Mouse (Mus musculus): Measurements from ENCODE around the gene Kpna2. TPM values are rescaled to one million over a fixed set of nuclear protein-coding genes. Genes with fewer than 3 reads are reported as not detected.

The Kpna2 gene
- total RNA-seq (2021), result 10 to 100 TPM; 35.5 to 45.2 TPM

- DNase-seq (ENCODE audit: extremely low spot score in 1 of 2, low spot score in 2 of 2), result peak; percentile 90 to 93
- intact Hi-C loops (cut with DNase I), result no loop called here
Measured at GRCm38 (mm10) chr11:106999151-106999948, at the start of gene Kpna2. TSS of gene Kpna2 (minus strand) at chr11:106999541.

DNA sequence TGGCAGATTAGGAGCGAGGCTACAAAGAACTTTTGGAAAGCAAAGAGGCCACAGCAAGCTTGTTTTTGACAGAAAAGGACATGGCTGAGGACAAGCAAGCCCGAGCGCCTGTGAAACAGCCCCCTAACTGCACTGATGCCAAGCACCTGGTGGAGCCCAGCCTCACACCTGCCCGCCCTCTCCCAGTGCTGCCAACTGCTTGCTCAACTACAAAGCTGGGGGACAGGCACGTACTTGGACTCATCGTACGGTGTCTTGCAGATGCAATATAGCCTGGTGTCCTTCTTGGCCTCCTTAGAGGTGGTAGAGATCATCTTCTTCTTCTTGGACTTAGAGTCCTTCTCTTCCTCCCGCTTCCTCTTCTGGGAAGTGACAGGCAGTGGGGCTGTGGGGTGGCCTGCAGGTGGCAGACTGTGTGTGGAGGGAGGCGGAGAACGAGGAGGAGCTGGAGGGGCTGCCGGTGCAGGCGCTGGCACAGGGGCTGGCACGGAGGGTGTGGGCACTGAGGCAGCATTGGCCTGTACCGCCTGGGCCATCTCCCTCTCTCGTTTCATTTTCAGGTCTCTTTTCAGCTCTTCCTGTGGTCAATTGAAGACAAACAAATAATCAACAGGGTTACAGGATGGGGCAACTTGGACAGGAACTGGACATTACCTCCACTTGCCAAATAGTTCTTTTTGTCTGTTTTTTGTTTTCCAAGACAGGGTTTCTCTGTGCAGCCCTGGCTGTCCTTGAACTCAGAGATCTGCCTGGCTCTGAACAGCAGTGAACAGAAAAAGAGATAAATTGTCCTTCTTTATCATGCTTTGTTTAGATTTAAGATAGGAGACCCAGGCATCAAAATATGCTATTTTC, 47.7 kb upstream of the Kpna2 start:
- intact Hi-C loops (cut with DNase I), result no loop called here
- DNase-seq (ENCODE audit: extremely low spot score in 1 of 2, low spot score in 2 of 2), result no peak

DNA sequence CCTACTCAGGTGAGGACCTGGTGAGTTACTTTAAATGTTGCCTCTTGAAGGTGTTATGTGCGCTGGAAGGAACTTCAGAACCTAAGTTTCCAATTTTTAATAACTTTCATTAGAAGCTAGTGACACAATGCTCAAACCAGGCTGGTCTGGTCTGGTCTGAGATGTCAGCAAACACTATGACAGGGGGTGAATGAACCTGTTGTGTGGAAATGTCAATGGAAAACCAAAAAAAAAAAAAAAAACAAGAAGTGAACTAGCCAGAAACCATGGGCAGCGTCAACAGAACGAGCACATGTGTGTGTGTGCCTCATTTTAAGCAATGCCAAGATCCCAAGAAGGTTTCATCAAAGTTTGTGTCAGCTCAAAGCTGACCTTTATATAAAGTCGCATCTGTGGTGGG, 46.2 kb upstream of the Kpna2 start:
- no peak for DNase-seq (ENCODE audit: extremely low spot score in 1 of 2, low spot score in 2 of 2)
- intact Hi-C loops (cut with DNase I), result no loop called here

DNA sequence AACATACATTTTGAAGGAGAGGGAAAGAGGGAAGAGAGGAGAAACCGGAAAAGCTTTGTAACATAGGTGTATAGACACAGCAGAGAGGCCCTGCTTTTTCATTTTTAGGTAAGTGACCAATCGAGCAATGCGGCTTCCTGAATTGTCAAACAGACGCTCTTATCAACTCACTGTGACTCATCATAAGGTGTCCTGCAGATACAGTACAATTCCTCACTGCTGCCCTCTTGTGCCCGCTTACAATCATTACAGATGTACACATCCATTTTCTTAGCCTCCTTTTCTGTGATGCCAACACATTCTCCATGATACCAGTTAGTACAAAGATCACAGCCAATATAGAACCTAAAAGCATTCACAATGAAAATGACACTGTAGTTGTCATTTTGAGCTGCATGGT, 45.0 kb upstream of the Kpna2 start:
- peak; percentile 63 to 66 for DNase-seq (ENCODE audit: extremely low spot score in 1 of 2, low spot score in 2 of 2)
- intact Hi-C loops (cut with DNase I), result no loop called here

- intact Hi-C loops (cut with DNase I), result no loop called here
- no peak for DNase-seq (ENCODE audit: extremely low spot score in 1 of 2, low spot score in 2 of 2)
Measured at GRCm38 (mm10) chr11:107043361-107043760, 44.0 kb upstream of the Kpna2 start.

DNA sequence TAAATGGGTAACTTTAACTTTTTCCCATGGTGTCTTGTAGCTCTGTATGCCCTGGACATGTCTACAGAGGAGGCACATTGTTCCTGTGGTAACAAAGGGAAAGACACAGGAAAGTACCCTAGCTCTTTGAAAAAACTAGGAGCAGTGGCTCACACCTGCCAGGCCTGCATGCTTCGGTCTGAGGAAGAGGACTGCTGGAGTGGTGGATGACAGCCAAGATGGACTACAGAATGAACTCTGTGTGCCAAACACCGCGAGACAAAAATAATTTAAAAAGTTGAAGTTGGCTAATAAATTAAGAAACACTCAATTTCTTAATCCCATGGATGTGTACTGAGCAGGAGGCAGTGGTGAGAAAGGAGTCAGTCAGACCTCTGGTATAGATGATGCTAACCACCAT, 42.1 kb upstream of the Kpna2 start:
- peak in 1 of 2 experiments; percentile 14 for DNase-seq (ENCODE audit: extremely low spot score in 1 of 2, low spot score in 2 of 2)
- intact Hi-C loops (cut with DNase I), result no loop called here

DNA sequence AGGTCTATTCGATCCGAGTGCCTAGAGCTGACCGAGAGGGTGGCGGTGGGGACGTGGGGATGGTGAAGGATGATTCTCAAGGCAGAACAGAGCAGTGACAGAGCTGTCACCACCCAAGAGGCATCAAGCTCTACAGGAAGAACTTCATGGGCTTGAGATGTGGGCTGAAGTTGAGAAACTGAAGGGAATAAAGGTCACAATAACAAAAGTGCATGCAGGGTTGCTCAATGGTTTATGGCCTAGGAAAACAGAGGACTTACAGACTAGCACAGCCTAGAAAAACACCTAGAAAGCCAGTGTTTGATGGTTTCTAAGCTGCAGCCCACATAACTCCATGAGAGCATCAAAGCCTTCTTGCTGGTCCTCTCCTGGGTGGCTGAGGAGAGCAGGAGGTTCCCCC, 40.1 kb upstream of the Kpna2 start:
- intact Hi-C loops (cut with DNase I), result no loop called here
- peak in 1 of 2 experiments; percentile 14 for DNase-seq (ENCODE audit: extremely low spot score in 1 of 2, low spot score in 2 of 2)

DNA sequence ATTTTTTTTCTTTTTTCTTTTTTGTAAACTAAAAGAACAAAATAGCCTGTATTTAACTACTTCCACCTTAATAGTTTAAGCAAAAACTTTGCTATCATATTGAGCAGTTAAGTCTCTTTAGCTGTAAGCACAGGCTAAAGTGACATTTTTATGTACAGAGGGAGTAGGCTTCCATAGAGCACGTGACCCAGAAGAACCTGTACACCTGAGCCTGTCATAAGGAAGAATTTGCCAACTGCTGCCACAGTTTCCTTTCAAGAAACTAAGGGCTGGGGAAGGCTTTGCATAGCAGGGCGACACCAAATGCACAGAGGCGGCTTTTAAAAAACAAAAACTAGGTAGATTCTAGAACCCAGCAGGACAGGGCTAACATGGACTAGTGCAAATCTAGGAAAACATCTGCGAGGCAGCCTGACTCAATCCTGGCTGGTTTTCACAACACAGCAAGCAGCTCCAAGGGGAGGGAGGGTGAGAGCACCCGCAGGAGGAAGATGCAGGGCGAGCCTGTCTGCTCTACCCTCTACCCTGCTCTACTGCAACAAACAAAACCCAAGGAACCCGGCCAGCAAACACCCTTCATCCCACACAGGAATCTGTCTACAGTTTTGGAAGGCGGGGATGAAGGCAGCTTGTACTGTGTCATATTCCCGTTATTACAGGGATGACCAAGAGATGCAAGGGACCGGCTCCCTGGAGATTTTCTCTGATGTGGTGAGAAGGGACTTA, 34.9 kb upstream of the Kpna2 start:
- intact Hi-C loops (cut with DNase I), result no loop called here
- DNase-seq (ENCODE audit: extremely low spot score in 1 of 2, low spot score in 2 of 2), result peak in 1 of 2 experiments; percentile 16

DNA sequence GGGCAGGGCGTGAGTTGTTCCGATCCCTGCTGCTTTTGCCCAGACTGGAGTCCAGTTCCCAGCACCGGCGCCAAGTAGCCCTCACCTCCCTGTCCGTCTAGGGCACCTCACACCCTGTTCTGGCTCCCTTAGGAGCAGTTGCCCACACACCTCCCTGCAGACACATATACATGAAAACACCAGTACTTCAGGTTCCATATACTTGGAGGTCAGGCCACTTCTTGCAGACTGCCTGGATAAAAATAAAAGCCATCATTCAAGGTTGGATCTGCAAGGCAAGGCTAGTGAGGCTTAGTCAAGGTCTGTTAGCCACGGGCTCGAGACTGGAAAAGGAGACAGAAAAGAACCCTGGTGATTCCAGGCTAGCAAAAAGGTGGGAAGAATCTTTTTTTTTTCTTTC, 32.3 kb upstream of the Kpna2 start:
- peak in 1 of 2 experiments; percentile 20 for DNase-seq (ENCODE audit: extremely low spot score in 1 of 2, low spot score in 2 of 2)
- intact Hi-C loops (cut with DNase I), result no loop called here

GRCm38 (mm10) chr11:107029536-107029935, 30.2 kb upstream of the Kpna2 start:
- intact Hi-C loops (cut with DNase I), result no loop called here
- DNase-seq (ENCODE audit: extremely low spot score in 1 of 2, low spot score in 2 of 2), result no peak

GRCm38 (mm10) chr11:107028754-107029153, 29.4 kb upstream of the Kpna2 start:
- intact Hi-C loops (cut with DNase I), result no loop called here
- DNase-seq (ENCODE audit: extremely low spot score in 1 of 2, low spot score in 2 of 2), result no peak

DNA sequence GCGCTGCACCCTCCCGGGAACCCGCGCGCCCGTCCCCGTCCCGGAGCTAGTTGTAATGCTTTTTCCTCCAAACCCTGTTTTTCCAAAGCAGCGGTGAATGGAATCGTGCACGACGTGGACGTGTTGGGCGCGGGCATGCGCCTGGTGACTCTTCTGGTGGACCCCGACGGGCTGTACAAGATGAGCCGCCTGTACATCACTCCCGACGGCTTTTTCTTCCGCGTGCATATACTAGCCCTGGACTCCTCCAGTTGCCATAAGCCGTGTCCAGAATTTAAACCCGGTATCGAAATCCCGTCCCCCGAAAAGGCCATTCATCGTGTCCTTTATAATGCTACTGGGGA, 28.9 kb upstream of the Kpna2 start:
- intact Hi-C loops (cut with DNase I), result no loop called here
- DNase-seq (ENCODE audit: extremely low spot score in 1 of 2, low spot score in 2 of 2), result no peak

DNA sequence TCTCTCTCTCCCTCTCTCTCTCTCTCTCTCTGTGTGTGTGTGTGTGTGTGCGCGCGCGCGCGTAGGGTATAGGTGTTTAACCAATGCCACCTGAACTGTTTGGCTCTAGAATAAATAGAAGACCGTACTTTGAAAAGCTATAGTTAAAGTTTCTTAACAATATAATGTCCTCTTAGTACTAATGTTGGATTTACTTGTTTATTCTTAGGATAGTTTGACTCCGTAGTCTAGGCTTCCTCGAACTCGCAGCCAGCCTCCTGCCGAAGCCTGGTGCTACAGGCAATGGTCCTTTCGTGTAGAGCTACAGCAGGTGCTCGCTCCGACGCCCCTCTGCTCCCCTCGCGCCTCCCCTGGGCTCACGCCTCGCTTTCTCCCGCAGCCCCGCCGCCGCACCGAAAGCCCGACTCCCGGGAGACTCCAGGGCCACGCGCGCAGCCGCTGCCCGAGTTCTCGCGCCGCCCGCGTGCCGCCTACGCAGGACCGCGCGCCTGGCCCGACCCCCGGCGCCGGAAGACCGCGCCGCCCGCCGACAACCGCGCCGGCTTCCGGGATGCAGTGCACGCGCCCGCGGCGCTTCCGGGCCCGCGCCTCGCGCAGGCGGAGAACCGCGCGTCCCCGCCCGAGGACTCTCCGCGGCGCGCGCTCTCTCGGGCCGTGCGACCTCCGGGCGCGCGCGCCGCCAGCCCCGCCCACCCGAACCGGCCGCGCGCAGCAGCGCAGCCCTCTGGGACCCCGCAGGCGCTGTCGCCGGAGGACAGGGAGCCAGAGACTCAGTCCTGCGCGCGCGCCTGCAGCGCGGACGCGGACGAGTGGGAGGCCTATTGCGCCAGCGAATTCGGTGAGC, 28.3 kb upstream of the Kpna2 start:
- DNase-seq (ENCODE audit: extremely low spot score in 1 of 2, low spot score in 2 of 2), result peak; percentile 85 to 95
- intact Hi-C loops (cut with DNase I), result no loop called here

DNA sequence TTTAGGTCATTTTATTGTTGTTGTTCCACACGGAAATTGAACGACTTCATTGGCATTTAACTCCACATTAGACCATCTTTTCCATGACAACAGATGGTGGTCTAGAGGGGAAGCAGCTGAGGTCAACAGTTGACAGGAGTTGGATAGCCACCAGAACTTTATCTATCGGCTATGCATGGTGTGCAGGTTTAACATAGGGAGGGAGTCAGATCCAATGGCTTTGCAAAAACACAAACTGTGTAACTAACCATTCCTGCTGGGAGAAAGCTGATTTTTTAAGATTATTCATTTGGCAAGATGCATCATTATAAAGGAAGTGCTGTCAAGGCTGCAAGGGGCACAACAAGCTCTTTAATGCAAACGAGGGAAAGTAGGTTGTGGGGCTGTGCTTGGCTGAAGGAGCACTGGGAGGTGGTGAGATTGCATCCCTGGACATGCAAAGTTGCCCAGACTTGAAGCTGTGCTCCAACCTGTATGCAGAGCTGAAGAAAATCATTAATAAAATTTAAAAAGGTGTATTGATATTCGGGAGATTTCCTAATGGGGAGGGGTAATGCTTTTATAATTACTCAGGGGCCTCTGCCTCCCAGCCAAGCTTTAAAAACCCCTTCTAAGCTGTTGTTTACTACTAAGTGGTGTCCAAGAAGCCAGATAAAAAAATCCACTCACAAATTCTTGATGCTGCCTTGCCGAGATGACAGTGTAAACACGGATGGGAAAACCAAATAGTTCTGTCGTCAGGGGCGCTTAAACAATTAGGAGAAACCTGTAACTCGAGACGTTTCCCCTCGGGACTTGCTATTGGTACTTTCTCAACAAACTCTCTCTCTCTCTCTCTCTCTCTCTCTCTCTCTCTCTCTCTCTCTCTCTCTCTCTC, 27.5 kb upstream of the Kpna2 start:
- peak in 1 of 2 experiments; percentile 16 for DNase-seq (ENCODE audit: extremely low spot score in 1 of 2, low spot score in 2 of 2)
- intact Hi-C loops (cut with DNase I), result no loop called here

GRCm38 (mm10) chr11:107025411-107026321, 26.3 kb upstream of the Kpna2 start, which contains the start of gene 1810010H24Rik:
TSS of gene 1810010H24Rik (plus strand) at chr11:107025681.
- DNase-seq (ENCODE audit: extremely low spot score in 1 of 2, low spot score in 2 of 2), result peak in 1 of 2 experiments; percentile 54
- intact Hi-C loops (cut with DNase I), result no loop called here

DNA sequence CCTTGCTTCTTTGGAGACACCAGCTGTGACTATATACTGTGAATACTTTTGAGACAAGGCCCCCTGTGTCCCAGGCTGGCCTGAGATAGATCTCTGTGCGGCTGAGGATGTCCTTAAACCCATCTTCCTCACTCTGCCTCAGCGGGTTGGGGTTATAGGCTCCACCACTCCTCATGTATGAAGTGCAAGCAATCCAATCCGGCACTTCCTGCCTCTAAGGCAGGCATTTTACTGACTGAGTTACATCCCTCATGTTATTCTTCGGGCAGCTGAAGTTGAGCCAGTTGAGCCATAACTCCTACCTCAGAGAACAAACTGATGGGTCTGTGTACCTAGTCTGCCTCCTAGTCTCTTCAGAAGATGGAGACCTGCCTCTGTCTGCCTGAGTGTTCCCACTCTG, 25.1 kb upstream of the Kpna2 start:
- intact Hi-C loops (cut with DNase I), result no loop called here
- no peak for DNase-seq (ENCODE audit: extremely low spot score in 1 of 2, low spot score in 2 of 2)

Measured in left cerebral cortex, postnatal 10 days (tissue).